Mouse (Mus musculus) liver, embryonic 13.5 days (tissue): Measurements from ENCODE around the gene Dapk1. TPM values are rescaled to one million over a fixed set of nuclear protein-coding genes. Genes with fewer than 3 reads are reported as not detected.
"Not testable (repeated sequence)": the region's sequence is repeated elsewhere in the genome, so short reads cannot be mapped to it uniquely, and the experiment has no call there.

ENCODE experiments used
- ATAC-seq: fragments of 200-750 bp; cut with Nextera tagmentation; 2 replicates; pipeline ENCODE4 v1.8.0; 2017; ENCODE audit warnings: low read depth, mild to moderate bottlenecking, moderate number of reproducible peaks, moderate library complexity
- DNase-seq: peaks from one replicate; pipeline ENCODE4 v3.0.0; 2022
- H3K27ac ChIP-seq: fragments of 300-500 bp; sonication (generic); 2 replicates; pipeline ENCODE4 v1.5.1; 2015; ENCODE audit warnings: moderate library complexity, mild to moderate bottlenecking, inconsistent platforms
- H3K27me3 ChIP-seq: fragments of 300-500 bp; sonication (generic); 2 replicates; pipeline ENCODE4 v1.6.1; 2015; ENCODE audit warnings: mild to moderate bottlenecking, inconsistent platforms
- H3K36me3 ChIP-seq: fragments of 300-500 bp; sonication (generic); 2 replicates; pipeline ENCODE4 v1.6.1; 2015; ENCODE audit warnings: mild to moderate bottlenecking, inconsistent platforms
- H3K4me1 ChIP-seq: fragments of 300-500 bp; sonication (generic); replicated peaks from 2 replicates; pipeline ENCODE4 v1.6.1; 2015; ENCODE audit warnings: inconsistent platforms
- H3K4me2 ChIP-seq: fragments of 300-500 bp; sonication (generic); 2 replicates; pipeline ENCODE4 v1.6.1; 2015; ENCODE audit warnings: inconsistent platforms, mild to moderate bottlenecking, moderate library complexity
- H3K4me3 ChIP-seq: fragments of 300-500 bp; sonication (generic); replicated peaks from 2 replicates; pipeline ENCODE4 v1.5.1; 2015; ENCODE audit warnings: mild to moderate bottlenecking, inconsistent platforms
- H3K9ac ChIP-seq: fragments of 300-500 bp; sonication (generic); 2 replicates; pipeline ENCODE4 v1.6.1; 2015; ENCODE audit warnings: mild to moderate bottlenecking, inconsistent platforms
- H3K9me3 ChIP-seq: fragments of 300-500 bp; sonication (generic); replicated peaks from 2 replicates; pipeline ENCODE4 v1.6.1; 2016; ENCODE audit warnings: inconsistent platforms
- WGBS: fragments of 180-500 bp; shearing (Covaris S2); methylation state at CpG from one replicate; pipeline ENCODE4 v1.1.7; 2015; ENCODE audit not compliant: insufficient replicate concordance; 5-methylcytosine and 5-hydroxymethylcytosine counted together
- polyA plus RNA-seq: library from polyadenylated mRNA; unstranded; fragments of >200 nt; fragmentation: Nextera tagmentation; extraction: Ambion mirVana; gene quantifications from 2 replicates; pipeline ENCODE4 v1.2.1, GENCODE M21; 2015

Dapk1 gene
- polyA plus RNA-seq, 1 experiment from 2014 or later, result 5.0 TPM

DNA sequence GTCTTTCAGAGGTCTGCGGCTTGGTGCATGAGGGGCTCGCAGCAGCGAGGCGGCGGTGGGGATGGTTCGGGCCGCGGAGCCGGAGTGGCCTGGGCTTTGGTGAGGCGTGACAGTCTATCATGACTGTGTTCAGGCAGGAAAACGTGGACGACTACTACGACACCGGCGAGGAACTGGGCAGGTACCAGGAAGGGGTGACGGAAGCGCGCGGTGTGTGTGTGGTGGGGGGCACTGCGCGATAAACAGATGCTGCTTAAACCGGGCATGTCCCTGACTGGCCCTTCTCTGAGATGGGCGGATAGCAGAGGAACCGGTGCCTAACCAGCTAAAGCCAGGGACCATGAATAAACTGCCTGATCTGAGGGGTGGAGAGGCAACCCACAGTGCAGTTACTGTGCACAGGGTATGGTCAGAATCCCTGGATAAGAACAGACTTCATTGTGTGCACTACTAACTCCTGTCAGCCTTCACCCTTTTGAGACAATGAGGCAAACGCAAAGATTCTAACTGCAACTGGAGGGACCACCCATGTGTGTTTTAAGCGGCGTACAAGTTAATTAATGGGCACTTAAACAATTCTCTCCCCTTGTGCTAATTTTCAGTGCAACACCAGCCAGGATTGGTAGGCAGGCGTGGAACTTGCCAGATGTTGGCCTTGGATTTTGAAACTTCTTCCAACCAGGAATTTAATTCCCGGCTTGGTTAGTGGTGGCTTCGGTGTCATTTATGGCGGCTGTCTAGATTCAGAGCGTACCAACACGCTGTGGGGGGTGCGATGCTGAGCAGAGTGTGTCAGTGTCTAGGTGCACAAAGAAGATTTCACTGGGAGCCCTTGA, 887 bp downstream of the Dapk1 start:
- Histone ChIP-seq H3K27me3 (no peaks in the 10 kb centered on the region), H3K27ac (peak overlapping the region; percentile 67; the same call in 1 of the 2 replicates), H3K4me3 (peak overlapping the region; percentile 74), H3K4me2 (peak overlapping the region; percentile 94), H3K9me3 (no peaks in the 10 kb centered on the region), H3K36me3 (peaks cover 3% of the 10 kb centered on the region; the same call in 1 of the 2 replicates), H3K4me1 (peaks cover 31% of the 10 kb centered on the region), H3K9ac (peak overlapping the region; percentile 79)
- DNase-seq (peak; percentile 20), ATAC-seq (peak; percentile 56)
- WGBS, result 16% methylated on average over 34 of the region's 34 CpGs

DNA sequence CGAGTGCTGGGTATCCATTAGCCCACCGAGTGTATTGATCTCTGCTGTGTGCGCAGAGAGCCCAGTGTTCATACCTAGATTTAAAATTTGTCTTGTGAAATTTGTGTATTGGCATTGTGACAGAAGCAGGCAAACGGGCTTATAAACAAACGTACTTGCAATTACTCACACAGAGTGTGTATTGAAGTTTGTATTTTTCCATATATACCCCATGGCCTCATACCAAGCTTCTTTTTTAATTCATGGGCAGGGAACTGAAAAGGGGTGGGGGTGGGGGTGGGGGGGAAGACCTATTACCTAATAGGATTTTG, 1.5 kb downstream of the Dapk1 start:
- ATAC-seq, result no peak
- H3K4me3 ChIP-seq, result peak overlapping the region; percentile 74
- no peak for DNase-seq
- H3K27me3 ChIP-seq, result no peaks in the 10 kb centered on the region
- 71% methylated on average over 5 of the region's 5 CpGs for WGBS
- peak overlapping the region; percentile 94 for H3K4me2 ChIP-seq
- peaks cover 3% of the 10 kb centered on the region; the same call in 1 of the 2 replicates for H3K36me3 ChIP-seq
- peaks cover 35% of the 10 kb centered on the region for H3K4me1 ChIP-seq
- no peaks in the 10 kb centered on the region for H3K9me3 ChIP-seq
- H3K27ac ChIP-seq, result no peak overlapping the region
- peak overlapping the region; percentile 79 for H3K9ac ChIP-seq

DNA sequence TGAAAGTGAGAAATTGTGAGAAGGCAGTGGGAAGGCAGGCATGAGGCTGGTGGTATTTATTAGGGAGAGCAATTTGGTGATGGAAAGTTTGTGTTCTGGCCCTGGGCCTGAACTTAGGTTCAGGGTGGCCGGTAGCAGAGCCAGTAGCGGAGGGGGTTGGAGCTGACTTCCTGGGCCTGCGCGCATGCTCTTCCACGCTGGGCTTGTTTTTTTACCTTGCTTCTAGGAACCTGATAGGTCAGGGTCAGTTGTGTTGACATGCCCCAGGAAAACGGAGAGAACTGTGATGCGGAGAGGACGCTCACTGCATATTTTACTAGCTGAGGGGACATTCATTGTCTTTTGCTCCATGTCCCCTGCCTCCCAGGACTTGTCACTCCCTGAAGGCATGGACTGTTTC, 5.7 kb downstream of the Dapk1 start:
- Histone ChIP-seq H3K9me3 (no peaks in the 10 kb centered on the region), H3K36me3 (peaks cover 3% of the 10 kb centered on the region; the same call in 1 of the 2 replicates), H3K4me2 (no peak overlapping the region), H3K27ac (peak overlapping the region; percentile 67), H3K4me3 (no peak overlapping the region), H3K27me3 (no peaks in the 10 kb centered on the region), H3K9ac (no peak overlapping the region), H3K4me1 (peaks cover 50% of the 10 kb centered on the region)
- 0 out of 2 replicates have a peak, but pooled peaks have one; percentile 8 for ATAC-seq
- 78% methylated on average over 8 of the region's 8 CpGs for WGBS
- no peak for DNase-seq

DNA sequence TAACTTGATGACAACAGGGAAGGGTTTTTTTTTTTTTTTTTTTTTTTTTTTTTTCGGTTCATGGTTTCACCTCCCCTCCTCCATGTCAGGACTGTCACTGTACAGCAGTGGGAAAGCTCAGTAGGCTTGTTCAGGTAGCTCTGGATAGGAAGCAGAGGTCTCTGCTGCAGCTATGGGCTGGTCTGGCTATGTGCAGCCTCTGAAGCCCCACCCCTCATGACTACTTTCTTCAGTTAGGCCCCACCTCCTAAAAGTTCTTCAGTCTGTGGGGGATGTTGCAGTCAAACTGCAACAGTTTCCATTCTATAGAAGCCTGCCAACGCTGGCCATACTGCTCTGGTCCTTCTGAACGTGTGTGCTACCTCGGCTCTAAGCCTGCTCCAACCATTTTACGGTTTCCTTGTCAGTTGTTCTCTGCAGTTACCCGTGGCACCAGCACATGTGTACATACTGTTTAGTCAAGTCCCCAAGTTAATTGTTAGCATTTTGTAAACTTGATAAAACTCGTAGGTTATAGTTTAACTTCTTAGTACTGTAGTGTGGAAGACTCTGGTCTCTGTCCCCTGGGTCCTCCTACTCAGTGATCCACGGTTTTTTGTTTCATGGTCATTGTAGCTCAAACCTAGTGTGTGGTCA, 6.8 kb downstream of the Dapk1 start:
- ATAC-seq (peak; percentile 75), DNase-seq (no peak)
- 0 out of 2 replicates have a peak overlapping the region, but pooled peaks have one; percentile 15 for H3K4me2 ChIP-seq
- H3K9ac ChIP-seq, result no peak overlapping the region
- H3K4me3 ChIP-seq, result no peak overlapping the region
- H3K27me3 ChIP-seq, result no peaks in the 10 kb centered on the region
- H3K36me3 ChIP-seq, result peaks cover 3% of the 10 kb centered on the region; the same call in 1 of the 2 replicates
- peak overlapping the region; percentile 67; the same call in 1 of the 2 replicates for H3K27ac ChIP-seq
- peaks cover 51% of the 10 kb centered on the region for H3K4me1 ChIP-seq
- H3K9me3 ChIP-seq, result no peaks in the 10 kb centered on the region
- 55% methylated on average over 8 of the region's 8 CpGs for WGBS

DNA sequence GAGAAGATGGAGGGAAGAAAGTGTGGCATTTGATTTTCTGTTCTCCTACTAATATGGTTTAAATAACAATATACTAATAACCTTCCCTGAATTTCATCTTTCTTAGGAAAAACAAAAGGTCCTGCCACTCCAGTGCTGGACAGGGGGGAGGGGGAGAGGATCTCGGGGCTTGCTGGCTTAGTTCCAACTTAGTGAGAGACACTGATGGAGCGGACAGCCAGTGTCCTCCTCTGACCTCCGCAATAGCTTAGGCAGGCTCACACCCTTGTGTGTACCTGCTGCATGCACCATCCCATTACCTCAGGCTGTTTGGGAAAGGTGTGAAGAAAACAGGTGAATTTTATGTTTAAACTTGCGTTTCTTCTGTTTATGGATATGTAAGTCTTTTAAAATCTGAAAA, 7.5 kb downstream of the Dapk1 start:
- no peak overlapping the region for H3K9ac ChIP-seq
- H3K27me3 ChIP-seq, result no peaks in the 10 kb centered on the region
- peaks cover 3% of the 10 kb centered on the region; the same call in 1 of the 2 replicates for H3K36me3 ChIP-seq
- no peak overlapping the region for H3K27ac ChIP-seq
- H3K9me3 ChIP-seq, result no peaks in the 10 kb centered on the region
- WGBS, result 73% methylated on average over 4 of the region's 4 CpGs
- H3K4me2 ChIP-seq, result 0 out of 2 replicates have a peak overlapping the region, but pooled peaks have one; percentile 13
- H3K4me3 ChIP-seq, result no peak overlapping the region
- ATAC-seq (no peak), DNase-seq (no peak)
- H3K4me1 ChIP-seq, result peaks cover 50% of the 10 kb centered on the region

DNA sequence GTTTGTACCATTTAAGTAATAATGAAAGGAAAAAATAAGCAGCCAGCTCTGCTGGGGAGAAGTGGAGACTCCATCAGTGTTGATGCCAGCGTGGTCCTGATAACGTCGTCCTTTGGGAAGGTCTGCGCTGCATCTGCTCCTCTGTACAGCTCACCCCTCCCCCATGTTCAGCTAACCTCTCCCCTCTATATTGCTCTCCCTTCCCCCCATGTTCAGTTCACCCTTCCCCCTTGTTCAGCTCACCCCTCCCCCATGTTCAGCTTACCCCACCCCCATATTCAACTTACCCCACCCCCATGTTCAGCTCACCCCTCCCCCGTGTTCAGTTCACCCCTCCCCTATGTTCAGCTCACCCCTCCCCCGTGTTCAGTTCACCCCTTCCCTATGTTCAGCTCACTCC, 8.8 kb downstream of the Dapk1 start:
- DNase-seq, result no peak
- H3K4me1 ChIP-seq, result peaks cover 50% of the 10 kb centered on the region
- no peak overlapping the region for H3K27ac ChIP-seq
- no peaks in the 10 kb centered on the region for H3K9me3 ChIP-seq
- H3K9ac ChIP-seq, result no peak overlapping the region
- 23% methylated on average over 6 of the region's 6 CpGs for WGBS
- H3K4me3 ChIP-seq, result no peak overlapping the region
- no peaks in the 10 kb centered on the region for H3K36me3 ChIP-seq
- no peak overlapping the region for H3K4me2 ChIP-seq
- H3K27me3 ChIP-seq, result no peaks in the 10 kb centered on the region
- ATAC-seq, result no peak

DNA sequence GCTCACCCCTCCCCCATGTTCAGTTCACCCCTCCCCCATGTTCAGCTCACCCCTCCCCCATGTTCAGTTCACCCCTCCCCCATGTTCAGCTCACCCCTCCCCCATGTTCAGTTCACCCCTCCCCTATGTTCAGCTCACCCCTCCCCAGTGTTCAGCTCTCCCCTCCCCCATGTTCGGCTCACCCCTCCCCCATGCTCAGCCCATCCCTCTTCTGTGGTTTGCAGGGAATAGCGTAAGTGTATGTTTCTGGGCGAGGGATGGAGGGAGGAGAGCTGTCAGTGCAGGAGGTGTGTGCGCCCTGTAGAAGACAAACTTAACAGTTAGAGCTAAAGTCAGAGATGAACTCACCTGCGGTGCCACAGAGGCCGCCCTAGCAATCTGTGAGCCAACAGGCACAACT, 9.2 kb downstream of the Dapk1 start:
- H3K9me3 ChIP-seq, DNase-seq, H3K4me3 ChIP-seq, H3K4me2 ChIP-seq, H3K9ac ChIP-seq, H3K27me3 ChIP-seq, H3K27ac ChIP-seq, ATAC-seq, H3K36me3 ChIP-seq: not testable (repeated sequence)
- peaks cover 50% of the 10 kb centered on the region for H3K4me1 ChIP-seq
- 62% methylated on average over 6 of the region's 6 CpGs for WGBS

DNA sequence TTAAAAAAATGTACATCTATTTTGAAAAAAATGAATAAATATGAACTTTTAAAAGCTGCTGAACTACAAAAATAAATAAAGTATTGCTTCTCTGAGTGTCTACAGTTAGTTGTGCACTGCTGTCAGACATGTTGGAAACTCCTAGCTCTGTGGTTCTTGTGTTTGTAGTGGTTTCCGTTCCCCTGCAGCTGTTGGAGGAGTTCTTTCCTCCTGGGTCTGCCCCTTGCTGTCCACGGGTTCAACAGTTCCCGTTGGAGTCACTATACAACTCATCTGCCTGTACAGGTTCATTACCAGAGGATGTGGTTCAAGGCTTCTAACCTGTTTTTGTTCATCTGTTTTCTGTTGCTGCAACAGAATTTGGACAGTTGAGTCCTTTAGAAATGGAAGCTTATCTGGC, 10.4 kb downstream of the Dapk1 start:
- DNase-seq (no peak), ATAC-seq (no peak)
- no peak overlapping the region for H3K27ac ChIP-seq
- no peak overlapping the region for H3K4me2 ChIP-seq
- no peak overlapping the region for H3K9ac ChIP-seq
- H3K36me3 ChIP-seq, result no peaks in the 10 kb centered on the region
- no peaks in the 10 kb centered on the region for H3K9me3 ChIP-seq
- H3K27me3 ChIP-seq, result no peaks in the 10 kb centered on the region
- H3K4me3 ChIP-seq, result no peak overlapping the region
- 24% methylated on average over 3 of the region's 3 CpGs for WGBS
- H3K4me1 ChIP-seq, result peaks cover 47% of the 10 kb centered on the region

DNA sequence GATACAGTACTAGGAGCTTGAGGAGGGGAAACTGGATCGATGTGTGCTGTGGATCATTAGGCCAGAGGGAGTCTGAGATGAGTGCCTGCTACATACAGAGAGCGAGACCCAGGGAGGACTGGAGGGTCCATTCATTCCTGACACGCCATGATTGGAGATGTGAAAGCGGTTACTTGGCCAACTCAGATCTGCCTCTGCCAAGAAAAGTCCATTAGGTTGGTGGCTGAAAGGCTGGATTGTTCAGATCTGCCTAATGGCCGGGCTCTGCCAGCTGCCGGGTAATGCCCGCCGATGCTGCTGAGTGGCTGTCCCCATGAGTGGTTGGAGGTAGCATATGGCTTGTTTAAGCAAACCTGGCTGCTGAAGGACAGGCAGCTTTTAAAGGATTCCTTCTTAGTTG, 12.4 kb downstream of the Dapk1 start:
- H3K36me3 ChIP-seq, result no peaks in the 10 kb centered on the region
- no peaks in the 10 kb centered on the region for H3K9me3 ChIP-seq
- DNase-seq (no peak), ATAC-seq (no peak)
- WGBS, result 80% methylated on average over 8 of the region's 8 CpGs
- no peaks in the 10 kb centered on the region for H3K27me3 ChIP-seq
- no peak overlapping the region for H3K4me3 ChIP-seq
- no peak overlapping the region for H3K4me2 ChIP-seq
- H3K27ac ChIP-seq, result no peak overlapping the region
- H3K4me1 ChIP-seq, result peaks cover 52% of the 10 kb centered on the region
- no peak overlapping the region for H3K9ac ChIP-seq

DNA sequence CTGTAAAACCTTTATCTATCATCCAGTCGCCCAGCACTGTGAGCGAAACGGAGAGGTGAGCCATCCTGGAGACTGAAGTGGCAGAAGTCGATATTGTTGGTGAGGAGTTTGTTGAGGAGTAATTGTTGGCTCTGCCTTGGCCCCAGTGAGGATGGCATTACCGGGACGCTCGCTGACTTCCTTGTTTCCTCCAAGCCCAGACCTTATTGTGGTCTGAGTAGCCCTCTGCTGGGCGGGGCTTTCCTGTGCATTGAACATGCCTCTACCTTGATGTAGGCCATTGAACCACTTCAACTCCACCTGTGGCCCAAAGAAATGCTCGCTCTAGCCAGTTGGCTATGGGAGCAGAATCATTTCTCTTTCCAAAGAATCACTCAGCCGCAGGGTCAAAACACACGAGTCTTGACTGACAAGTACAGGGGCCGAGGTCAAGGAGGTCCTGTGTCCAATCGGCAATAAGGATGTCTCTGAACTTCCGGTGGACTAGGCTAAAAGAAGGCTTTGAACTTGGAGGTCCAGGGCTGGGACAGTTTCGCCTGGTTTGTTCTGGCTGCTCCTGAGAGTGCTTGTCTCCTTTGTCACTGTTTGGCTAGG, 13.4 kb downstream of the Dapk1 start:
- no peaks in the 10 kb centered on the region for H3K9me3 ChIP-seq
- no peaks in the 10 kb centered on the region for H3K27me3 ChIP-seq
- no peak overlapping the region for H3K4me2 ChIP-seq
- H3K4me3 ChIP-seq, result no peak overlapping the region
- H3K9ac ChIP-seq, result no peak overlapping the region; the same call in 1 of the 2 replicates
- whole genome bisulfite sequencing, result 49% methylated on average over 15 of the region's 15 CpGs
- no peak overlapping the region for H3K27ac ChIP-seq
- ATAC-seq (no peak), DNase-seq (no peak)
- H3K4me1 ChIP-seq, result peaks cover 57% of the 10 kb centered on the region
- no peaks in the 10 kb centered on the region for H3K36me3 ChIP-seq

DNA sequence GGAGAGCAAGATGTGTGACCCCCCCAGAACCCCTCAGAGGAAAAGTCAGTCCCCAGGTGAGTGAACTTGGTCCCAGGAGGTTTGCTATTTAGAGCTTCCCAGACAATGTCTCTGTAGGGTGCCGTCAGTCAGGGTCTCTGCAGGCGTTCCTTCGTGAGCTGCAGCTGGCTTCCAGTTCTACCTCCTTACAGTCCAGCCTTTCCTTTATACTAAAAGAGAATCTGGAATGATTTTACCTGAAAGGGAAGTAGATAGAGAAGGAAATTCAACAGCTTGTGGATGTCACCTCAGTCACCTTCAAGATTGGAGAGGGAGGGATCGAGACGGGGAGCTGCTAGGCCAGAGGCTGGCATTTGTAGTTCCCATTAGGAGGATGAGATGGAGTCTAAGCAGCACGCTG, 14.3 kb downstream of the Dapk1 start:
- no peaks in the 10 kb centered on the region for H3K27me3 ChIP-seq
- no peaks in the 10 kb centered on the region for H3K36me3 ChIP-seq
- ATAC-seq (no peak), DNase-seq (no peak)
- peaks cover 59% of the 10 kb centered on the region for H3K4me1 ChIP-seq
- H3K9ac ChIP-seq, result no peak overlapping the region
- H3K4me3 ChIP-seq, result no peak overlapping the region
- WGBS, result 76% methylated on average over 6 of the region's 6 CpGs
- no peaks in the 10 kb centered on the region for H3K9me3 ChIP-seq
- no peak overlapping the region for H3K27ac ChIP-seq
- H3K4me2 ChIP-seq, result no peak overlapping the region
